Mouse (Mus musculus): Measurements from ENCODE around the gene Ptprn2. TPM values are rescaled to one million over a fixed set of nuclear protein-coding genes. Genes with fewer than 3 reads are reported as not detected.

The Ptprn2 gene
- polyA plus RNA-seq, 1 experiment, result 1.2 TPM

- 93% methylated on average over 5 of the region's 5 CpGs for WGBS
- H3K27ac ChIP-seq (ENCODE audit: control insufficient read depth, insufficient read depth, low read length), result no peak overlapping the region
- no peaks in the 10 kb centered on the region for H3K27me3 ChIP-seq (ENCODE audit: control insufficient read depth, insufficient read depth, low read length)
- H3K4me3 ChIP-seq (ENCODE audit: control insufficient read depth, insufficient read depth, low read length), result no peak overlapping the region
- no peak for DNase-seq
- H3K4me1 ChIP-seq (replicated peaks; ENCODE audit: control insufficient read depth, insufficient read depth, low read length), result no peaks in the 10 kb centered on the region
- no peaks in the 10 kb centered on the region for H3K36me3 ChIP-seq (ENCODE audit: control insufficient read depth, insufficient read depth, low read length)
- TF ChIP-seq CTCF (IDR thresholded peaks at IDR 0.05; ENCODE audit: borderline replicate concordance, control insufficient read depth, extremely low read depth, insufficient read depth, low read length, poor library complexity) (no peak), POLR2A (IDR thresholded peaks at IDR 0.05; ENCODE audit: control insufficient read depth, extremely low read depth, insufficient read depth, low read length, poor library complexity) (no peak)
Observed at GRCm38 (mm10) chr12:117305625-117306105, 820.1 kb downstream of the Ptprn2 start.

GRCm38 (mm10) chr12:117312079-117312478 lies 826.6 kb downstream of the Ptprn2 start:
- 90% methylated on average over 6 of the region's 6 CpGs for WGBS
- no peaks in the 10 kb centered on the region for H3K4me1 ChIP-seq (replicated peaks; ENCODE audit: control insufficient read depth, insufficient read depth, low read length)
- TF ChIP-seq CTCF (IDR thresholded peaks at IDR 0.05; ENCODE audit: borderline replicate concordance, control insufficient read depth, extremely low read depth, insufficient read depth, low read length, poor library complexity) (no peak), POLR2A (IDR thresholded peaks at IDR 0.05; ENCODE audit: control insufficient read depth, extremely low read depth, insufficient read depth, low read length, poor library complexity) (no peak)
- H3K4me3 ChIP-seq (ENCODE audit: control insufficient read depth, insufficient read depth, low read length), result no peak overlapping the region
- no peaks in the 10 kb centered on the region for H3K27me3 ChIP-seq (ENCODE audit: control insufficient read depth, insufficient read depth, low read length)
- no peak overlapping the region for H3K27ac ChIP-seq (ENCODE audit: control insufficient read depth, insufficient read depth, low read length)
- no peaks in the 10 kb centered on the region for H3K36me3 ChIP-seq (ENCODE audit: control insufficient read depth, insufficient read depth, low read length)
- no peak for DNase-seq

- TF ChIP-seq CTCF (IDR thresholded peaks at IDR 0.05; ENCODE audit: borderline replicate concordance, control insufficient read depth, extremely low read depth, insufficient read depth, low read length, poor library complexity) (no peak), POLR2A (IDR thresholded peaks at IDR 0.05; ENCODE audit: control insufficient read depth, extremely low read depth, insufficient read depth, low read length, poor library complexity) (no peak)
- WGBS, result 81% methylated on average over 2 of the region's 2 CpGs
Observed at GRCm38 (mm10) chr12:117314987-117315386, 829.5 kb downstream of the Ptprn2 start.

GRCm38 (mm10) chr12:117315661-117316060 lies 830.1 kb downstream of the Ptprn2 start:
- no peak overlapping the region for H3K4me3 ChIP-seq (ENCODE audit: control insufficient read depth, insufficient read depth, low read length)
- H3K4me1 ChIP-seq (replicated peaks; ENCODE audit: control insufficient read depth, insufficient read depth, low read length), result no peaks in the 10 kb centered on the region
- no peak for TF ChIP-seq POLR2A (IDR thresholded peaks at IDR 0.05; ENCODE audit: control insufficient read depth, extremely low read depth, insufficient read depth, low read length, poor library complexity)
- TF ChIP-seq CTCF (IDR thresholded peaks at IDR 0.05; ENCODE audit: borderline replicate concordance, control insufficient read depth, extremely low read depth, insufficient read depth, low read length, poor library complexity), result no peak
- DNase-seq, result no peak
- H3K36me3 ChIP-seq (ENCODE audit: control insufficient read depth, insufficient read depth, low read length), result no peaks in the 10 kb centered on the region
- no peaks in the 10 kb centered on the region for H3K27me3 ChIP-seq (ENCODE audit: control insufficient read depth, insufficient read depth, low read length)
- WGBS, result 85% methylated on average over 3 of the region's 3 CpGs
- H3K27ac ChIP-seq (ENCODE audit: control insufficient read depth, insufficient read depth, low read length), result no peak overlapping the region

More at GRCm38 (mm10) chr12:117314987-117315386, 829.5 kb downstream of the Ptprn2 start:
- Histone ChIP-seq H3K36me3 (ENCODE audit: control insufficient read depth, insufficient read depth, low read length) (no peaks in the 10 kb centered on the region), H3K27me3 (ENCODE audit: control insufficient read depth, insufficient read depth, low read length) (no peaks in the 10 kb centered on the region), H3K4me3 (ENCODE audit: control insufficient read depth, insufficient read depth, low read length) (no peak overlapping the region), H3K27ac (ENCODE audit: control insufficient read depth, insufficient read depth, low read length) (no peak overlapping the region), H3K4me1 (replicated peaks; ENCODE audit: control insufficient read depth, insufficient read depth, low read length) (no peaks in the 10 kb centered on the region)
- no peak for DNase-seq

- H3K27ac ChIP-seq (ENCODE audit: control insufficient read depth, insufficient read depth, low read length), result no peak overlapping the region
- no peak overlapping the region for H3K4me3 ChIP-seq (ENCODE audit: control insufficient read depth, insufficient read depth, low read length)
- no peak for TF ChIP-seq CTCF (IDR thresholded peaks at IDR 0.05; ENCODE audit: borderline replicate concordance, control insufficient read depth, extremely low read depth, insufficient read depth, low read length, poor library complexity)
- TF ChIP-seq POLR2A (IDR thresholded peaks at IDR 0.05; ENCODE audit: control insufficient read depth, extremely low read depth, insufficient read depth, low read length, poor library complexity), result no peak
- H3K4me1 ChIP-seq (replicated peaks; ENCODE audit: control insufficient read depth, insufficient read depth, low read length), result no peaks in the 10 kb centered on the region
- DNase-seq, result no peak
- WGBS, result 51% methylated on average over 3 of the region's 3 CpGs
- no peaks in the 10 kb centered on the region for H3K27me3 ChIP-seq (ENCODE audit: control insufficient read depth, insufficient read depth, low read length)
- no peaks in the 10 kb centered on the region for H3K36me3 ChIP-seq (ENCODE audit: control insufficient read depth, insufficient read depth, low read length)
Observed at GRCm38 (mm10) chr12:117318229-117318628, 832.7 kb downstream of the Ptprn2 start.

GRCm38 (mm10) chr12:117323017-117323416 lies 837.5 kb downstream of the Ptprn2 start:
- H3K36me3 ChIP-seq (ENCODE audit: control insufficient read depth, insufficient read depth, low read length), result no peaks in the 10 kb centered on the region
- H3K27me3 ChIP-seq (ENCODE audit: control insufficient read depth, insufficient read depth, low read length), result no peaks in the 10 kb centered on the region
- WGBS, result 90% methylated on average over 2 of the region's 3 CpGs
- no peaks in the 10 kb centered on the region for H3K4me1 ChIP-seq (replicated peaks; ENCODE audit: control insufficient read depth, insufficient read depth, low read length)
- no peak overlapping the region for H3K27ac ChIP-seq (ENCODE audit: control insufficient read depth, insufficient read depth, low read length)
- no peak for TF ChIP-seq POLR2A (IDR thresholded peaks at IDR 0.05; ENCODE audit: control insufficient read depth, extremely low read depth, insufficient read depth, low read length, poor library complexity)
- TF ChIP-seq CTCF (IDR thresholded peaks at IDR 0.05; ENCODE audit: borderline replicate concordance, control insufficient read depth, extremely low read depth, insufficient read depth, low read length, poor library complexity), result no peak
- H3K4me3 ChIP-seq (ENCODE audit: control insufficient read depth, insufficient read depth, low read length), result no peak overlapping the region
- DNase-seq, result no peak

Other genes starting within 250 kb of the Ptprn2 start
- gene Wdr60, start 222.7 kb upstream of the Ptprn2 start, polyA plus RNA-seq (2012; rRNA removed), result 2.7 and 2.9 TPM in 2 replicates
- gene Gm11027, start 210.3 kb upstream of the Ptprn2 start, polyA plus RNA-seq (2012; rRNA removed), result not detected in 2 replicates
- 20.4 and 23.0 TPM in 2 replicates for gene Esyt2, start 204.5 kb upstream of the Ptprn2 start, polyA plus RNA-seq (2012; rRNA removed)
- 16.0 and 21.9 TPM in 2 replicates for gene Ncapg2, start 80.3 kb upstream of the Ptprn2 start, polyA plus RNA-seq (2012; rRNA removed)